Mouse (Mus musculus): Measurements from ENCODE around the gene Prpf18.
"Not testable (repeated sequence)": the region's sequence is repeated elsewhere in the genome, so short reads cannot be mapped to it uniquely, and the experiment has no call there.

Prpf18 gene

DNA sequence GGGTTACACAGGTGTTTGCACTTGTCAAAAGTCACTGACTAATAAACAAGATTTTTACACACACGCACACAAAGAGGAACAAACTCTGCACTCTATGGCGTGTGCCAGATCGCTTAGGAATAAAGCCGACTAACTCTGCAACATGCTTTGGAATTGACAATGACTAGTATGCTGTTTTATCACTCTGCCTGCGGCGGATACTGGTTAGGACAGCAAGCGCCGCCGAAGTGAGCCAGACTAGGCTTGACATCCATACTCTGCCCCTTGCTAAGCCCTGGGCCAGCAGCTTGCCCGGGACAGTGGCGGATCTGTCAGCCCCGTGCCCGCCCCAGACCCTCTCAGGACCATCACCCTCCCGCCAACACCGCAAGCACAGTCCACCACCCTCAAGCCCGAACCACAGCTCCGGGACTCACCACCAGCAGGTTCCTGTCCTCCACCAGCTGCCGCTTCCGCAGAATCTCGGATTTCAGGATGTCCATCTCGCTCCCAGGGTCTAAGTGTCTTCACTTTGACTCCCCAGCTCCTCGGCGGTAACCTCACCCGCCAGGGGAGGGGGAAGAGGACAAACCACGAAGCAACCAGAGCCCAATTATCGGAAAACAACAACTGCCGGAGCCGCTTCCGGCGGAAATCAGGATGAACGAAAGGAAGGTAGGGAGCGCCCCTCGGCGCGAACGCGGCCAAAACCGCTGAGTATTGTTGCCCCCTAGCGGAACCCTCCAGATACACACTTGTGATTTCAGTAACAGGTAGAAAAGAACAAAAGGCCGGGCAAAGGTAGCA is at the start of gene Prpf18:
TSS of gene Prpf18 (minus strand) at position 614 of the 786 bp plus-strand sequence.
- peak; percentile 76 to 83 for DNase-seq (ENCODE audit: low spot score in 2 of 2)

- no peak for DNase-seq (ENCODE audit: low spot score in 2 of 2)
These were observed 28.0 kb upstream of the Prpf18 start for GRCm38 (mm10) chr2:4679886-4680285.

GRCm38 (mm10) chr2:4671636-4672035 is 19.7 kb upstream of the Prpf18 start:
- no peak for DNase-seq (ENCODE audit: low spot score in 2 of 2)

DNA sequence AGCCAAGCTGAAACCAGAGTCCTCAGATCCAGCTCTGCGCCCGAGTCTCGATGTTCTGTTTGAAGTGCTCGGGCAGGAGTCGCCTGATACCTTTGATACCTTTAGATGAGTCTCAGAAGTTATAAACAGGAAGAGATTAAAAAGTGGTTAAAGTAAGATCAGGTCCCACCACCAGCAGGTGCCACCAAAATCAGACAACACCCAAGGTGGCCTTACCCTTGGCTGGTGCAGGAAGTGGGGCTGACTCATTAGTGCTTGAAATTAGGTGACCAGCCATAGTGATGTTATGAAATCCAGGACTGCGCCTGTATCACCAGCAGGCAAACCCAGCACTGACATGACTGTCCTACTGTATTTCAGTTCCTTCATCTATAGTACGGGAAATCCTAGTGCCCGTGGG is 17.8 kb upstream of the Prpf18 start:
- no peak for DNase-seq (ENCODE audit: low spot score in 2 of 2)

DNA sequence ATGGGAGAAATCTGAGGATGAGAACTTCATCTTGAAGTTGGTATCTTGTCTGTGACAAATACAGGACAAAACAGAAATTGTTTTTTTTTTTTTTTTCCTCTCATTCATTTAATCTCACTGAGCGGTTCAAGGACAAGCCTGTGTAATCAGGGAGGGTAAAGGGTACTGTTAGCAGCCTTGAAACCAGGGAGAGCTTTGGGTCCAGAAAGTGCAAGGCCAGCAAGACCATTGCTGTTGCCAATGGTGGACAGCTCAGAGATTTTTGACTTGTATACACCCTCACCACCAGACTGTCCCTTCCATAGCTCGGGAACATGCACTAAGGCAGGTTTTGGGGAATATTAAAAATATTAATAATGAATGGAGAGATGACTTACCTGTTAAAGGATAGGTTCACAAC is 16.7 kb upstream of the Prpf18 start:
- no peak for DNase-seq (ENCODE audit: low spot score in 2 of 2)

DNA sequence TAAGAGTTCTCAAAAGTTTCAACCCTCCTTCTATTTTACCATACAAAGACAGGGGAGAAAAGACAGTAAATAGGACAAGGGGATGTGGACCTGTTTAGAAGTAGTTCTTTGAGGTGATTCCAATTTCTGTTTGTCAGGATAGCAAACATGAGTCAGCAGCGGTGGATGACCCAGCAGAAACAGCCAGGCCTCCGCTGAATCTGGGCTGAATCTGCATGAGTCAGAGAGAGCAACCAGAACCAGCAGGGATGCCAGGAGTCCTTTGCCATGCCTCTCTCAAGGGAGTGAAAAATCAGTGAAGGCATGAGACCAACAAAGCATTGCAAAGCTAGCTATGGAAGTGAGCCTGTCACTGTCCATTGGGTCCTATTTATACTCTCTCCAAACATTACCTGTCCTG is 8.8 kb upstream of the Prpf18 start:
- DNase-seq (ENCODE audit: low spot score in 2 of 2): no peak

- no peak for DNase-seq (ENCODE audit: low spot score in 2 of 2)
These were observed 2.3 kb downstream of the Prpf18 start for GRCm38 (mm10) chr2:4649646-4650045.

- DNase-seq (ENCODE audit: low spot score in 2 of 2): no peak
These were observed 3.8 kb downstream of the Prpf18 start for GRCm38 (mm10) chr2:4648094-4648493.

DNA sequence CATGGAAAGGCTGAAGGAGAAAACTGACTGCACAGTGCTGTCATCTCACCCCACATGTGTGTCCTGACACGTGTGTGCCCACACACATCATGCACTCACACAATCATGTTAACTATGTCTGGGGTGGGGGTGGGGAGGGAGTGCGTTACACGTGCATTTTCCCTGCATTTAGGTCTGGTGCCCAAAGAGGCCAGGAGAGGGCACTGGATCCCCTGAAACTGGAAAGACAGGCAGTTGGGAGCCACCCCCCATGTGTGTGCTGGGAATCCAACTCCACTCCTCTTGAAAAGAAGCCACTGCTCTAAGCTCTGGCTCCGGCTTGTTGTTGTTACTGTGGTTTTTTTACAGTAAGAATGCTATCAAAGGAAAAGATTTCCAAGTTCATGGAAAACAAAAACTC is 6.8 kb downstream of the Prpf18 start:
- no peak for DNase-seq (ENCODE audit: low spot score in 2 of 2)

DNA sequence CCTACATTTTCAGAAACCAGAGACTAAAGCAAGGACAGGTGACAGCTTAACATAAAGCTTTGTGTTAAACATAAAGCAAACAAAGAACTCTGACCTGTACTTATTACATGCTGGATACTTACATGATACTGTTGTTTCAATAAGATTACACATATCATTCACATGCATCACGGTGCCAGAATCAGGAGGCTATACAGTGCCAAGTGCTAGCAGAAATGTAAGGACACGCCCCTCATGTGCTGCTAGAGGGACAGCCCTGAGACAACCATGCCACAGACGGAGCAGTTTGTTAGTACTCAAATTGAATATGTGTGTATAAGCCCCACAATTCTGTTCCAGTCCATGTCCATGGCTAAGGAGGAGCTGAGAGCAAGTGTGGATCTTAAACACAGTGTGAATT is 13.7 kb downstream of the Prpf18 start:
- no peak for DNase-seq (ENCODE audit: low spot score in 2 of 2)

DNA sequence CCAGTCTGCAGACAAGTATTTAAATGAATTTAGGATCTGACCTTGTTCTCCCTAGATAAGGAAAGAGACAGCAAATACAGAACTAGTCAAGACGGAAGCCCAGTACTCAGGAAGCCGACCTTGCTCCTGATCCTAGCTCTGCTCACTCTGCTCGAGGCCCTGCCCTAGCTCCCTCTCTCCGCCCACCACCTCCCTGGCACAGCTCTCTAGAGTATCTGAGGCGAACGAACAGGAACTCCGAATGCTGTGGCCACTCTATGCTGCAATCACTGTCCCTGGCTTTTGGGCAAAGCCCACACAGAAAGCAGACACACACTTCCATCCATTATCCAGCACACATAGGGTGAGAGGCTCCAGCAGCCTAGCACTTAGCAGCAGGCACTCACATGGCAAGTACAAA is 15.3 kb downstream of the Prpf18 start:
- DNase-seq (ENCODE audit: low spot score in 2 of 2): no peak

DNA sequence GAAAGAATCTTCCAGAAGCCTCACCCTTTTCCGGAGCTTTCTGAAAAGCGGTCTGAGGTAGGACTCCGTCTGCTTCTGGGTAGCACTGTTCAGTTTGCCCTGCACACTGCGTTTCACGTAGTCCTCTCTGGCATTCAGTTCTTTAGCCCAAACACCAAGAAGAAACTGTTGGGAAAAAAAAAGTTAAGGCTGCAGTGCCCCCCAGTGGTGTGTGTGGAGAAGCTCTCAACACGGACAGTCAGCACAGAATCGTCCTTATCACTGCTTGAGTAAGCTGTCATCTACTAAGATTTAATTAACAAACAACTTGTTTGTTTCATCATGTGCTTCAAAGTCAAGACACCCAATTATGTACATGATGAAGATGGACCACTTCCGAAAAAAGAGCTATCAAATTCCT is 16.1 kb downstream of the Prpf18 start:
- no peak for DNase-seq (ENCODE audit: low spot score in 2 of 2)

GRCm38 (mm10) chr2:4630197-4630835 is 21.6 kb downstream of the Prpf18 start:
- no peak for DNase-seq (ENCODE audit: low spot score in 2 of 2)

- no peak for DNase-seq (ENCODE audit: low spot score in 2 of 2)
These were observed 22.4 kb downstream of the Prpf18 start for GRCm38 (mm10) chr2:4629470-4629869.

DNA sequence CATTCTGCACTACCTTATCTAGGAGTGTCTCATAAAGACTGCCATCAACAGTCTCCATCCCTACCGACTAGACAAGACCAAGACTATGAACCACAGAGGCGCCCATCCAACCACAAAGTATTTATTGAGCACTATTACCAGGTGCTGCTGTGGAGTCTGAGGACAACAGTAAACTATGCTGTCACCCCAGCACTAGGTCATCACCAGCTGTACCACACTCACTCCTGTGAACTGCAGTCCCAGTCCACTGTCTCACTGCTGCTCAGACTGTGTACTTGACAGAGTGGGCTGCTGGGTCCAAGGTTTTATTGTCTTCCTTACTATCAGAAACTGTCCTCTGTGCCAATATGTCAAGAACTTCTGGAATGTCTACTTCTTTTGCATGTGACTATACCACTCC is 23.0 kb downstream of the Prpf18 start:
- DNase-seq (ENCODE audit: low spot score in 2 of 2): no peak

GRCm38 (mm10) chr2:4626911-4627310 is 25.0 kb downstream of the Prpf18 start:
- DNase-seq (ENCODE audit: low spot score in 2 of 2): no peak

- DNase-seq (ENCODE audit: low spot score in 2 of 2): no peak
These were observed 30.4 kb downstream of the Prpf18 start for GRCm38 (mm10) chr2:4621471-4621985.

GRCm38 (mm10) chr2:4620640-4621401 is 31.1 kb downstream of the Prpf18 start:
- no peak for DNase-seq (ENCODE audit: low spot score in 2 of 2)

DNA sequence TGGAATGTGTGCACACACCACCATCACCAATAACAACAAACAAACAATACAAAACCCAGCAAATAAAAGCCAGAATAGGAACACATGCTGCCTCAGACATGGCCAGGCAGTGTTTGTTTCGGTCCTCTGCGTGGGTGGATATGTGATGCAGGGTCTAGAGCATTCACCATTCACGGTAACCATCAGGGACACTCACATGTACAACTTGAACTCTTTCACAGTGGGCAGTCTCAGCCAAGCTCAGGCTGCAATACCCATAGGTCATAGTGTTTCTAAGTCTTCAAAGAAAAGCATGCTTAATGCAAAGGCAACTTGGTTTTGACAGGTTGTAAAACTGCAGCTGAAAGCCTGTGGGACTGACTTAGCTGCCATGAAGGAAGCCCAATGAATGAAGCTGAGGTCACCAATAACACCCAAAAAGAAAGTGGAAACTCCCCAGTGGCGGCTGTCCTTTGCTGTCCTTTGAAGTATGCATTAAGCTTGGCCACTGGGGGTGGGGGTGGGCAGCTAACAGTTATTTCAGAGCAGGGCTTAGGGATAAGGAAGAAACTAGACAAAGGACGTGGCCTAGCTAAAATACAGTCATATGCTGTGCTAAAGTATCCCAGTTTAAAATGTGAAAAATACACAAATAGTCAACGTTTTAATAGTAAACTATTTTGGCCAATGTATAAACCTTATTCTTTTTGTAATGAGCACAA is 31.9 kb downstream of the Prpf18 start:
- no peak for DNase-seq (ENCODE audit: low spot score in 2 of 2)

DNA sequence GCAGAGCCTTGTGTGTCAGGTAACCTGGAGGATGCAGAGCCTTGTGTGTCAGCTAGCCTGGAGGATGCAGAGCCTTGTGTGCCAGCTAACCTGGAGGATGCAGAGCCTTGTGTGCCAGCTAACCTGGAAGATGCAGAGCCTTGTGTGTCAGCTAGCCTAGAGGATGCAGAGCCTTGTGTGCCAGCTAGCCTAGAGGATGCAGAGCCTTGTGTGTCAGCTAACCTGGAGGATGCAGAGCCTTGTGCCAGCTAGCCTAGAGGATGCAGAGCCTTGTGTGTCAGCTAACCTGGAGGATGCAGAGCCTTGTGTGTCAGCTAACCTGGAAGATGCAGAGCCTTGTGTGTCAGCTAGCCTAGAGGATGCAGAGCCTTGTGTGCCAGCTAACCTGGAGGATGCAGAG is 32.8 kb downstream of the Prpf18 start:
- DNase-seq (ENCODE audit: low spot score in 2 of 2): not testable (repeated sequence)

GRCm38 (mm10) chr2:4616995-4617394 is 34.9 kb downstream of the Prpf18 start:
- DNase-seq (ENCODE audit: low spot score in 2 of 2): no peak

- DNase-seq (ENCODE audit: low spot score in 2 of 2): no peak
These were observed 36.8 kb downstream of the Prpf18 start for GRCm38 (mm10) chr2:4615014-4615546.

Data from frontal cortex, postnatal 25 days (tissue).